Mouse (Mus musculus) myocyte (in vitro differentiated cells): ENCODE measurements around the gene Prss34.

ENCODE experiments used
- CEBPB ChIP-seq: IDR thresholded peaks from 2 replicates; pipeline ENCODE4 v1.6.1; 2011; ENCODE audit warnings: mild to moderate bottlenecking, moderate library complexity; ENCODE audit not compliant: poor library complexity, insufficient read depth, severe bottlenecking
- E2F4 ChIP-seq: IDR thresholded peaks from one replicate; pipeline ENCODE4 v1.6.1; 2011; ENCODE audit warnings: mild to moderate bottlenecking, control low read depth, moderate library complexity; ENCODE audit not compliant: insufficient read depth
- MAX ChIP-seq: IDR thresholded peaks from one replicate; pipeline ENCODE4 v1.6.1; 2011; ENCODE audit warnings: low read depth, mild to moderate bottlenecking, control low read depth
- MYOD1 ChIP-seq, 3 experiments: IDR thresholded peaks; one replicate each; pipeline ENCODE4 v1.6.1; 2011; ENCODE audit warnings: control low read depth in 2 of 3, low read depth in 2 of 3, mild to moderate bottlenecking in 2 of 3, moderate library complexity in 1 of 3; ENCODE audit not compliant: insufficient read length in 2 of 3, control insufficient read depth in 1 of 3
- MYOG ChIP-seq, 3 experiments: IDR thresholded peaks; one replicate each; pipeline ENCODE4 v1.6.1; 2011; ENCODE audit warnings: control low read depth in 2 of 3, low read depth in 2 of 3, mild to moderate bottlenecking in 2 of 3; ENCODE audit not compliant: insufficient read length in 2 of 3, control insufficient read depth in 1 of 3, insufficient read depth in 1 of 3
- POLR2A ChIP-seq: IDR thresholded peaks from one replicate; pipeline ENCODE4 v1.6.1; 2011; ENCODE audit warnings: low read depth, mild to moderate bottlenecking, control low read depth, moderate library complexity; ENCODE audit not compliant: insufficient read length
- POLR2AphosphoS2 ChIP-seq: IDR thresholded peaks from one replicate; pipeline ENCODE4 v1.6.1; 2011; ENCODE audit warnings: low read depth, control low read depth; ENCODE audit not compliant: insufficient read length
- REST ChIP-seq: IDR thresholded peaks from one replicate; pipeline ENCODE4 v1.6.1; 2011; ENCODE audit warnings: mild to moderate bottlenecking, control low read depth, moderate library complexity; ENCODE audit not compliant: insufficient read depth, insufficient read length
- SRF ChIP-seq: IDR thresholded peaks from one replicate; pipeline ENCODE4 v1.6.1; 2011; ENCODE audit warnings: low read depth; ENCODE audit not compliant: control insufficient read depth, insufficient read length
- TCF12 ChIP-seq: IDR thresholded peaks from one replicate; pipeline ENCODE4 v1.6.1; 2011; ENCODE audit warnings: mild to moderate bottlenecking, control low read depth; ENCODE audit not compliant: poor library complexity, insufficient read depth, severe bottlenecking
- USF1 ChIP-seq: IDR thresholded peaks from one replicate; pipeline ENCODE4 v1.6.1; 2011; ENCODE audit warnings: low read depth, mild to moderate bottlenecking, control low read depth, moderate library complexity

- no peak for TF ChIP-seq POLR2A
- no peak for TF ChIP-seq USF1
- no peak for TF ChIP-seq SRF
- TF ChIP-seq POLR2AphosphoS2 = no peak
- no peak for TF ChIP-seq MYOD1 (IDR thresholded peaks at IDR 0.05; ENCODE audit: control insufficient read depth in 1 of 3, insufficient read length in 2 of 3, low read depth in 2 of 3)
- TF ChIP-seq E2F4 = no peak
- no peak for TF ChIP-seq TCF12
- no peak for TF ChIP-seq MAX
- TF ChIP-seq REST = no peak
- no peak for TF ChIP-seq CEBPB
- no peak for TF ChIP-seq MYOG (IDR thresholded peaks at IDR 0.05; ENCODE audit: control insufficient read depth in 1 of 3, insufficient read depth in 1 of 3, insufficient read length in 2 of 3, low read depth in 2 of 3)
These were observed 22.4 kb upstream of the Prss34 start for GRCm38 (mm10) chr17:25275833-25276232.
